Mouse (Mus musculus) kidney, adult 2 months (tissue): ENCODE results near the gene Rad50. TPM values are rescaled to one million over a fixed set of nuclear protein-coding genes. Genes with fewer than 3 reads are reported as not detected.

ENCODE experiments used
- DNase-seq: peaks from one replicate; pipeline ENCODE4 v3.0.0; 2021
- H3K27ac ChIP-seq: fragments of 200-500 bp; 2 replicates; pipeline ENCODE4 v1.5.1; 2012; ENCODE audit warnings: low read depth, low read length, control low read depth, inconsistent platforms; ENCODE audit not compliant: insufficient read depth
- H3K27me3 ChIP-seq: fragments of 200-500 bp; replicated peaks from 2 replicates; pipeline ENCODE4 v1.6.1; 2012; ENCODE audit warnings: mild to moderate bottlenecking, moderate library complexity, low read length, inconsistent platforms; ENCODE audit not compliant: control insufficient read depth, insufficient read depth
- H3K36me3 ChIP-seq: fragments of 200-500 bp; 2 replicates; pipeline ENCODE4 v1.6.1; 2012; ENCODE audit warnings: mild to moderate bottlenecking, moderate library complexity, low read length, inconsistent platforms; ENCODE audit not compliant: control insufficient read depth, insufficient read depth
- H3K4me1 ChIP-seq: fragments of 200-500 bp; 2 replicates; pipeline ENCODE4 v1.6.1; 2011; ENCODE audit warnings: low read length; ENCODE audit not compliant: control insufficient read depth, insufficient read depth
- H3K4me3 ChIP-seq: fragments of 200-500 bp; 2 replicates; pipeline ENCODE4 v1.5.1; 2011; ENCODE audit warnings: mild to moderate bottlenecking, low read depth, low read length, control low read depth; ENCODE audit not compliant: insufficient read depth
- CTCF ChIP-seq: fragments of 200-500 bp; conservative IDR thresholded peaks from 2 replicates; pipeline ENCODE4 v1.5.1; 2011; ENCODE audit warnings: low read depth, mild to moderate bottlenecking, control low read depth, low read length, moderate library complexity, mixed read lengths; ENCODE audit not compliant: insufficient read depth, insufficient read length
- POLR2A ChIP-seq: fragments of 200-500 bp; IDR thresholded peaks from one replicate; pipeline ENCODE4 v1.6.1; 2011; ENCODE audit warnings: low read depth, low read length, control low read depth
- WGBS: fragments of 180-500 bp; shearing (Covaris S2); methylation state at CpG from one replicate; pipeline ENCODE4 v1.1.7; 2018; 5-methylcytosine and 5-hydroxymethylcytosine counted together
- polyA plus RNA-seq: library from polyadenylated mRNA; depleted of rRNA; stranded (reverse); fragments of >200 nt; gene quantifications from 2 replicates; pipeline ENCODE4 v1.2.3, GENCODE M21; 2012

Gene Rad50
- polyA plus RNA-seq, 1 experiment, result 4.0 TPM

DNA sequence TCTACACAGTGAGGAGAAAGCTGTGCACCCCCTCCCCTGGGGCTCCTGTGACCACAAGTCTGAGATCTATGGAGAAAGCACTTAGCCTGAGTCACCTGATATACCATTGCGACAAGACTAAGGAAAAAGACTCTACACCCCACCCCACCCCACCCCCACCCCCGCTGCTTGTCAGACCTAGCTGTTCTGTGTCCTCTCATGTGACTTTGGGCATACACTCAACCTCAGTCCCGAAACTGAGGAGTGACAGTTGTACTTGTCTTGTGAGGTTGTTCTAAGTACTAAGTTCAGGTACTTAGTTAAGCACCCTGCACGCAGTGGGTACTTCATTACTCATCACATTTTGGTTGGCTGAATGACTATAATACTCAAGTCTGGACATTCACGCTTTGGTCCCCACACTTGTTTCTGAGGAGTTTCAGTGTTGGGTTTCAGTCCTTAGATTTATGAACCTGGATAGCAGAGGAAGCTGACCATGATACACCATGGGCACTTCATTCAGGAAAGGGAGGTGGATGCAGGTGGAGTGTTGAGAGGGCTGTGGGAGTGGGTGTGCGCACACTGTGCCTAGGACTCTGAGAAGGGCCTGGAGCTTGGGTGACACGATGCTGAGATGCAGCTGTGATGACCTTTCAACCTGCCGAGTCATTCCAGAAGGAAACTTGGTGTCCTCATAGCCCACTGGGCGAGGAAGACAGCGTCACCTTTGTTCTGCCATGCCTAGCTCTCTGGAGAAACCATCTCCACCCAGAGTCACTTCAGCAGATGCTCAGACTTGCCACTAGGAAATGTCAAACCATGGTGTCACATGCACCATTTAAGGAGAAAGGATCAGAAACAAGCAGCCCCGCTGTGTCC is 85.3 kb downstream of the Rad50 start:
- no peaks in the 10 kb centered on the region for H3K36me3 ChIP-seq
- DNase-seq, result no peak
- H3K4me1 ChIP-seq, result no peaks in the 10 kb centered on the region
- 77% methylated on average over 11 of the region's 11 CpGs for WGBS
- H3K4me3 ChIP-seq, result no peak overlapping the region
- H3K27me3 ChIP-seq, result no peaks in the 10 kb centered on the region
- H3K27ac ChIP-seq, result no peak overlapping the region
- TF ChIP-seq CTCF, result no peak

DNA sequence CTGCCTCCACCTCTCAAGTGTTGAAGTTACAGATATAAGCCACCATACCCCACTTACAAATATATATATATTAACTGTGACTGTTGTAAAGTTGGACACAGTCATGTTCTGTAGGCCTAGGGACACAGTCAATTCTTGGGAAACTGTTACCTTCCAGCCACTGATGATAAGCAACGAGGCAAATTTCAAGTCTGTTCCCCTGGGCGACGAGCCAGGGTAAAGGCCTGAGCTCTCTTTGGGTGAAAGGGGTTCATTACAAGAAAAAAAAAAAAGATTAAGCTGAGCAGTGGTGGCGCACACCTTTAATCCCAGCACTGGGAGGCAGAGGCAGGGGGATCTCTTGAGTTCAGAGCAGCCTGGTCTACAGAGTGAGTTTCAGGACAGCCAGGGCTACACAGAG is 87.0 kb downstream of the Rad50 start:
- no peak overlapping the region for H3K4me3 ChIP-seq
- no peaks in the 10 kb centered on the region for H3K4me1 ChIP-seq
- no peak overlapping the region for H3K27ac ChIP-seq
- whole genome bisulfite sequencing, result 93% methylated on average over 4 of the region's 4 CpGs
- no peak for DNase-seq
- TF ChIP-seq POLR2A (no peak), CTCF (no peak)
- no peaks in the 10 kb centered on the region for H3K27me3 ChIP-seq
- H3K36me3 ChIP-seq, result no peaks in the 10 kb centered on the region

DNA sequence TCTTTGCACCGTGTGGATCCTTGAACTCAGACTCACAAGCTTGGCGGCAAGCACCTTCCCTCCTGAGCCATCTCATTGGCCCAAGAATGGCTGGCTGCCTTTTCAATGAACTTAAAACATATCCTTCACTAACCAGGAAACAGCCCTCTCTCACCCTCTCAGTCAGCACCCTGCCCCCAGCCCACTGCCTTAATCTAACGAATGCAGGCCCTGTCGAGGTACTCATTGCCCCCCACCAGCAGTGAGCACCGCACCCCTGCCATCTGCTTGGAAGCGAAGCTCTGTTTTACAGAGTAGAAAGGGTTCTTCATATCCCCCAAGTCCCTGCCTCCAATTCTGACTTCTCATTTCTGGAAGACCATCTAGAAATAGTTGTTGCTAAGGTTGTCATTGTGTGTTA is 87.7 kb downstream of the Rad50 start:
- Histone ChIP-seq H3K36me3 (no peaks in the 10 kb centered on the region), H3K4me3 (no peak overlapping the region), H3K27me3 (no peaks in the 10 kb centered on the region), H3K27ac (no peak overlapping the region), H3K4me1 (no peaks in the 10 kb centered on the region)
- DNase-seq, result no peak
- 75% methylated on average over 6 of the region's 6 CpGs for WGBS
- TF ChIP-seq CTCF (no peak), POLR2A (no peak)

DNA sequence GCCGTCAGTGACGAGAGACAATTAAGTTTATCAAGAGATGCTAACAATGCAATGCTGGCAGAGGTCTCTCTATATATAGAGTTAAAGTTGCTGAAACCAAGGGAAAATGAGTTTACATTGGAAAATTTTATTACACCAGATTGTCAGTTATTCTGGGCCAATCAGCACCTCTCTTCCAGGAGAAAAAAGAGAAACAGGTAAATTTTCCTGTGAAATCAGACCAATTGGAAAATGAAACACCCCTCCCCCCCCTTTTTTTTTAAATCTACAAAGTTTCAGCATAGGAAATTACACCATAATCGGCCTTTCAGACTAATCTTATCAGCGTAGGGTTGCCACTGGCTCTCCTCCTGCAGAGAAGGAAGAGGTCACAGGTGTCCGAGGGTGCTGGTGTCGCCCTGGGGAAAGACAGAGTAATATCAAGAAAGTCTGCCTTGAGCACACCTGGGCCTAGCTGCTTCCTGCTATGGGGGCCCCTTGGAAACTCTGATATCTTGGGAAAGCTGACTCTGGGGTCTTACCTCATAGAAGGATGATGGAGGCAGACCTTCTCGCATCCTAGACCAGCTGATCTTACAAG is 88.4 kb downstream of the Rad50 start, which contains the start of gene Il4:
Gene Il4, minus strand, starts transcription at position 51 of the 580 bp plus-strand sequence.
- TF ChIP-seq CTCF (no peak), POLR2A (no peak)
- H3K4me1 ChIP-seq, result no peaks in the 10 kb centered on the region
- DNase-seq, result no peak
- no peaks in the 10 kb centered on the region for H3K36me3 ChIP-seq
- no peak within 1 kb of the TSS for H3K4me3 ChIP-seq
- H3K27me3 ChIP-seq, result no peaks in the 10 kb centered on the region
- WGBS, result 86% methylated on average over 7 of the region's 7 CpGs
- no peak within 1 kb of the TSS for H3K27ac ChIP-seq

DNA sequence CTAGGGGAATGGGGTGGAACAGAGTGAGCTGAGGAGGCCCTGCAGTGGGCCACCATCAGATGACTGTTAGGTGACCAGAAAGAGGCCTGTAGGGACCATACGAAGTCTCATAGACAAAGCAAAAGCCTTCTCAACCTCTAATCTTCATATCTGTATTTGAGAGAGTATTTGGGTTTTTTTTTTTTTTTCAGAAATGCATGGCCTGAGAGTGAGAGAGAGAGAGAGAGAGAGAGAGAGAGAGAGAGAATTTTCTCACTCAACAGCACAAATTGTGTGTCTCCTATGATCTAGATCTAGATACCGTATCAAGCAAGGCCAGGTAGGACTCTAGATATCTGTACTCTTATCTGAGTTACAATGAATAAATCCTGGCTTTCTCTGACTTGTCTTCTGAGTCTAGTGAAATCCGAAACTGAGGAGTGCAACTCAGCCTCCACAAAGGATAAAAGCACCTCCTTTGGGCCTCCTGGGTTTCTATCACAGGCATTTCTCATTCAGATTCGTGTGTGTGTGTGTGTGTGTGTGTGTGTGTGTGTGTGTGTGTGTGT is 89.5 kb downstream of the Rad50 start:
- no peak for DNase-seq
- Histone ChIP-seq H3K27ac (no peak overlapping the region), H3K27me3 (no peaks in the 10 kb centered on the region), H3K4me3 (no peak overlapping the region), H3K4me1 (no peaks in the 10 kb centered on the region), H3K36me3 (no peaks in the 10 kb centered on the region)
- 69% methylated on average over 4 of the region's 4 CpGs for WGBS
- TF ChIP-seq CTCF, result no peak
- no peak for TF ChIP-seq POLR2A

DNA sequence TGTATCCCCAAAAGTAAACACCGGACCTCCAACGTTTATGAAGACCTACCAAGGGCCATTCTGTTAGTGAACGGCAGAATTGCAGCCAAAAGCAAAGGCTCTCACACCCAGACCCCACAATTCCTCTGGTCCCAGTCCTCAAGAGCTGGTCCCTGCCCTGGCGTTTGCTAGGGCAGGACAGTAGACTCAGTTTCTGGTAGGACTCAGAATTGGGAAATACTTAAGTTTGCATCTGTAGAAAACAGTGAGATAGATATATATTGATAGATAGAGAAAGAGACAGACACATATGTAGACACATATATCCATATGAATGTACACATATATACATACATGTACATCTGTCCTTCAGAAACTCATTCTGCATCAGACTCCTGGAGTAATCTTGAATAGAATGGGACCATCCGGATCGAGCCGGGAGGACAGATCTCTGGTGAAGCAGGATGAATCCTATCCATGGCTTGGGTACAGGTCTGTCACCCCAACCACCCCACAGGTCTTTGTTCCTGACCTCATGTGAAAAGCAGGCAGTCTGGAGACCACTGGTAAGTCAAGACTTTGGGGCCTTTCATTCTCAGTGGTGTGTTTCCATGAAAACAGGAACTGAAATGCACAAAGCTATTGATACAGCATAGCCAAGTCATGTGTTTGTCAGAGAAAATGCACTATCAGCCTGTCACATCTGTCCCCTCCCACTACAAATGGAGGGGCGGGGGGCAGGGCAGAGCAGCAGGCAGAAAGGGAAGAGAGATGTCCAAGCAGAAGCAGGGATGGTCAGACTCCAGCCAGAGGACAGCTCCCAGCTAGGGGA is 90.2 kb downstream of the Rad50 start:
- no peak for TF ChIP-seq POLR2A
- TF ChIP-seq CTCF, result no peak
- Histone ChIP-seq H3K36me3 (no peaks in the 10 kb centered on the region), H3K4me1 (no peaks in the 10 kb centered on the region), H3K4me3 (no peak overlapping the region), H3K27ac (no peak overlapping the region), H3K27me3 (no peaks in the 10 kb centered on the region)
- WGBS, result 78% methylated on average over 8 of the region's 8 CpGs
- no peak for DNase-seq

DNA sequence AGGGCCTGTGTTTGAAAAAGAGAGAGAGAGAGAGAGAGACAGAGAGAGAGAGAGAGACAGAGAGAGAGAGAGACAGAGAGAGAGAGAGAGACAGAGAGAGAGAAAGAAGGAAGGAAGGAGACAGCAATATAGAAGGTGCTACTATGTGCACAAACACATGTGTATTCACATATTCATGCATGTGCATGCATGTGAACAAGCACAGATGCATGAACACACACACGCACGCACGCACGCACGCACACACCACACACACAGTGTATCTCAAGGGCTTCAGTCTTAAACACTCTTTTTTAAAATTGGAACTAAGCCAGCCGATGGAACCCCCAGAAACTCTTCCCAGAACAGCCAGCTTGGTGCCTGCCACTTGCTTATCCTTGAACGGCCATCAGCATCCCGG is 91.5 kb downstream of the Rad50 start:
- WGBS, result 95% methylated on average over 8 of the region's 8 CpGs
- no peak overlapping the region for H3K27ac ChIP-seq
- no peak for DNase-seq
- H3K4me1 ChIP-seq, result no peaks in the 10 kb centered on the region
- TF ChIP-seq CTCF, result no peak
- no peaks in the 10 kb centered on the region for H3K27me3 ChIP-seq
- H3K4me3 ChIP-seq, result no peak overlapping the region
- no peaks in the 10 kb centered on the region for H3K36me3 ChIP-seq
